ENCODE assay signal across 21 mouse cellular contexts in genomic region chr5:139568079-139568478, GRCm38 (mm10). TPM values are rescaled to one million over a fixed set of nuclear protein-coding genes. Genes with fewer than 3 reads are reported as not detected.
DNase-seq lines count a peak whose midpoint lies in the region; ATAC-seq lines count a peak whose summit lies in the region.
"Had no signal": no experiment of that assay in that cellular context is flagged by ENCODE, and none has a peak within 500 bp of the region (broad histone marks: within the 10 kb centered on the region; RNA-seq: fewer than 3 reads in every experiment).

No protein-coding gene starts in this region.

- no peaks in the 10 kb centered on the region for H3K9me3 ChIP-seq in kidney, embryonic 16.5 days (ENCODE audit: low read length)
- H3K9me3 ChIP-seq in forebrain, embryonic 13.5 days (replicated peaks) = no peaks in the 10 kb centered on the region
- no peaks in the 10 kb centered on the region for H3K9me3 ChIP-seq in hindbrain, embryonic 13.5 days
- no peaks in the 10 kb centered on the region for H3K9me3 ChIP-seq in midbrain, embryonic 14.5 days (ENCODE audit: control insufficient read depth, low read length)
- H3K9me3 ChIP-seq: G1E; liver, embryonic 13.5 days; stomach, embryonic 15.5 days had no signal

- DNase-seq in kidney, postnatal 14 days = no peak
- DNase-seq in midbrain, embryonic 14.5 days = peak; percentile 51
- no peak for DNase-seq in thymus, postnatal 14 days
- no peak for DNase-seq in gastrocnemius, postnatal 4 days (ENCODE audit: low spot score in 2 of 2)
- no peak for DNase-seq in gastrocnemius, postnatal 14 days
- DNase-seq: adrenal gland, adult 8-10 months; cerebellum, adult 9-10 months; kidney, adult 9 months; liver, embryonic 13.5 days; right cerebral cortex, postnatal 4 days had no signal

- intact Hi-C loops in gastrocnemius, postnatal 14 days (cut with DNase I; ENCODE audit: low total_unique reads) = no loop called here

- H3K27me3 ChIP-seq in kidney, embryonic 16.5 days (ENCODE audit: insufficient read depth, low read length) = peaks cover 13% of the 10 kb centered on the region; the same call in 1 of the 2 replicates
- H3K27me3 ChIP-seq in forebrain, embryonic 13.5 days = peaks cover 50% of the 10 kb centered on the region
- H3K27me3 ChIP-seq in hindbrain, embryonic 13.5 days = peaks cover 61% of the 10 kb centered on the region
- H3K27me3 ChIP-seq in midbrain, embryonic 14.5 days (ENCODE audit: control insufficient read depth, insufficient read depth, low read length) = peaks cover 8% of the 10 kb centered on the region; the same call in 1 of the 2 replicates

- no peak overlapping the region for H3K4me2 ChIP-seq in kidney, embryonic 16.5 days (replicated peaks; ENCODE audit: low read depth, low read length)
- no peak overlapping the region for H3K4me2 ChIP-seq in forebrain, embryonic 13.5 days
- no peak overlapping the region for H3K4me2 ChIP-seq in hindbrain, embryonic 13.5 days
- no peak overlapping the region for H3K4me2 ChIP-seq in midbrain, embryonic 14.5 days (ENCODE audit: low read length)
- H3K4me2 ChIP-seq: liver, embryonic 13.5 days; stomach, embryonic 15.5 days had no signal

- peak overlapping the region; percentile 67 for H3K27ac ChIP-seq in kidney, embryonic 16.5 days (ENCODE audit: low read length)
- H3K27ac ChIP-seq in forebrain, embryonic 13.5 days = no peak overlapping the region
- H3K27ac ChIP-seq in hindbrain, embryonic 13.5 days = 0 out of 2 replicates have a peak overlapping the region, but pooled peaks have one; percentile 44
- no peak overlapping the region for H3K27ac ChIP-seq in midbrain, embryonic 14.5 days (replicated peaks; ENCODE audit: low read depth, low read length)
- H3K27ac ChIP-seq: liver, embryonic 13.5 days; stomach, embryonic 15.5 days had no signal

- H3K9ac ChIP-seq in kidney, embryonic 16.5 days (replicated peaks; ENCODE audit: low read length) = no peak overlapping the region
- H3K9ac ChIP-seq in forebrain, embryonic 13.5 days = no peak overlapping the region
- H3K9ac ChIP-seq in hindbrain, embryonic 13.5 days = no peak overlapping the region
- no peak overlapping the region for H3K9ac ChIP-seq in midbrain, embryonic 14.5 days (replicated peaks; ENCODE audit: low read length)
- H3K9ac ChIP-seq: liver, embryonic 13.5 days; stomach, embryonic 15.5 days had no signal

- H3K4me1 ChIP-seq in kidney, embryonic 16.5 days (ENCODE audit: insufficient read depth, low read length) = peaks cover 21% of the 10 kb centered on the region
- peaks cover 16% of the 10 kb centered on the region for H3K4me1 ChIP-seq in forebrain, embryonic 13.5 days
- peaks cover 19% of the 10 kb centered on the region for H3K4me1 ChIP-seq in hindbrain, embryonic 13.5 days (replicated peaks)
- peaks cover 7% of the 10 kb centered on the region for H3K4me1 ChIP-seq in midbrain, embryonic 14.5 days (ENCODE audit: control insufficient read depth, insufficient read depth, low read length)
- H3K4me1 ChIP-seq: liver, embryonic 13.5 days; stomach, embryonic 15.5 days had no signal

- 13% methylated on average over 2 of the region's 2 CpGs for WGBS in kidney, embryonic 16.5 days
- 16% methylated on average over 2 of the region's 2 CpGs for WGBS in forebrain, embryonic 13.5 days
- 21% methylated on average over 2 of the region's 2 CpGs for WGBS in hindbrain, embryonic 13.5 days
- 28% methylated on average over 2 of the region's 2 CpGs for WGBS in midbrain, embryonic 14.5 days

- ATAC-seq in kidney, embryonic 16.5 days (ENCODE audit: low FRiP score, low TSS enrichment) = peak; percentile 25; the same call in 1 of the 2 replicates
- ATAC-seq in forebrain, embryonic 13.5 days = peak; percentile 51
- ATAC-seq in hindbrain, embryonic 13.5 days (ENCODE audit: low FRiP score) = peak; percentile 63
- 0 out of 2 replicates have a peak, but pooled peaks have one; percentile 27 for ATAC-seq in midbrain, embryonic 14.5 days (ENCODE audit: low FRiP score, low TSS enrichment)

- no peak overlapping the region for H3K4me3 ChIP-seq in kidney, embryonic 16.5 days (ENCODE audit: low read length)
- H3K4me3 ChIP-seq in forebrain, embryonic 13.5 days = no peak overlapping the region
- no peak overlapping the region for H3K4me3 ChIP-seq in hindbrain, embryonic 13.5 days
- H3K4me3 ChIP-seq in midbrain, embryonic 14.5 days (replicated peaks; ENCODE audit: low read depth, low read length) = no peak overlapping the region
- H3K4me3 ChIP-seq: liver, embryonic 13.5 days; myocyte; stomach, embryonic 15.5 days had no signal

- H3K36me3 ChIP-seq in kidney, embryonic 16.5 days (ENCODE audit: insufficient read depth, low read length) = no peaks in the 10 kb centered on the region
- H3K36me3 ChIP-seq in forebrain, embryonic 13.5 days (ENCODE audit: poor library complexity, severe bottlenecking) = no peaks in the 10 kb centered on the region
- no peaks in the 10 kb centered on the region for H3K36me3 ChIP-seq in hindbrain, embryonic 13.5 days
- H3K36me3 ChIP-seq in midbrain, embryonic 14.5 days (ENCODE audit: control insufficient read depth, insufficient read depth, low read length) = no peaks in the 10 kb centered on the region
- H3K36me3 ChIP-seq: G1E; liver, embryonic 13.5 days; stomach, embryonic 15.5 days had no signal

RNA-seq across cellular contexts. Expression of gene Uncx, which starts 24.8 kb away (rescaled TPM):
- polyA plus RNA-seq in kidney, embryonic 16.5 days (2015; fragmentation: Nextera tagmentation; extraction: Ambion mirVana) = 52.8 and 65.4 TPM in 2 replicates
- 8.5 and 18.1 TPM in 2 replicates for polyA plus RNA-seq in forebrain, embryonic 13.5 days (2015; fragmentation: Nextera tagmentation; extraction: Ambion mirVana)
- polyA plus RNA-seq in hindbrain, embryonic 13.5 days (2015; fragmentation: Nextera tagmentation; extraction: Ambion mirVana) = 48.8 and 60.7 TPM in 2 replicates
- 39.6 and 44.0 TPM in 2 replicates for polyA plus RNA-seq in midbrain, embryonic 14.5 days (2014; fragmentation: Nextera tagmentation; extraction: Ambion mirVana)
- total RNA-seq in gastrocnemius, postnatal 4 days (2021) = not detected
- total RNA-seq in gastrocnemius, postnatal 14 days (2021) = not detected
- total RNA-seq: adrenal gland, adult 8-10 months; G1E; granulocyte monocyte progenitor cell, adult 5-6 weeks; hematopoietic stem cell, adult 5-6 weeks; megakaryocyte progenitor cell, adult 5-6 weeks had no signal
- polyA plus RNA-seq: G1E; heart, embryonic 14.5 days; liver, embryonic 13.5 days; lung, embryonic 16.5 days; myocyte had no signal

Comparison
In these comparisons a context has a peak if more than half of its experiments do, and no peak if none do; other contexts are left out.
1. H3K27ac ChIP-seq: peak in kidney, embryonic 16.5 days (single experiment) and hindbrain, embryonic 13.5 days (single experiment); none in forebrain, embryonic 13.5 days (single experiment) and midbrain, embryonic 14.5 days (single experiment).
2. Peak in every context shown above with its lines, with median percentiles within 50 percentile points of each other: ATAC-seq.